Mouse (Mus musculus): ENCODE data around the gene Frmd4a. TPM values are rescaled to one million over a fixed set of nuclear protein-coding genes. Genes with fewer than 3 reads are reported as not detected.

Frmd4a gene
- polyA plus RNA-seq, 1 experiment = 106 TPM

GRCm38 (mm10) chr2:4222497-4222828 is 204.9 kb downstream of the Frmd4a start:
- DNase-seq (ENCODE audit: low read depth) = no peak
- TF ChIP-seq POLR2A (IDR thresholded peaks at IDR 0.05; ENCODE audit: borderline replicate concordance, extremely low read depth, insufficient read depth, insufficient read length, poor library complexity, severe bottlenecking) (no peak), CTCF (IDR thresholded peaks at IDR 0.05; ENCODE audit: borderline replicate concordance, extremely low read depth, insufficient read depth, insufficient read length) (no peak)

- no peak for DNase-seq (ENCODE audit: low read depth)
- TF ChIP-seq CTCF (IDR thresholded peaks at IDR 0.05; ENCODE audit: borderline replicate concordance, extremely low read depth, insufficient read depth, insufficient read length) (no peak), POLR2A (IDR thresholded peaks at IDR 0.05; ENCODE audit: borderline replicate concordance, extremely low read depth, insufficient read depth, insufficient read length, poor library complexity, severe bottlenecking) (no peak)
These were observed 205.8 kb downstream of the Frmd4a start for GRCm38 (mm10) chr2:4223316-4223715.

GRCm38 (mm10) chr2:4226941-4227558 is 209.5 kb downstream of the Frmd4a start:
- no peak for DNase-seq (ENCODE audit: low read depth)
- TF ChIP-seq CTCF (IDR thresholded peaks at IDR 0.05; ENCODE audit: borderline replicate concordance, extremely low read depth, insufficient read depth, insufficient read length) (no peak), POLR2A (IDR thresholded peaks at IDR 0.05; ENCODE audit: borderline replicate concordance, extremely low read depth, insufficient read depth, insufficient read length, poor library complexity, severe bottlenecking) (no peak)

- DNase-seq (ENCODE audit: low read depth) = peak; percentile 61
- TF ChIP-seq POLR2A (IDR thresholded peaks at IDR 0.05; ENCODE audit: borderline replicate concordance, extremely low read depth, insufficient read depth, insufficient read length, poor library complexity, severe bottlenecking) (no peak), CTCF (IDR thresholded peaks at IDR 0.05; ENCODE audit: borderline replicate concordance, extremely low read depth, insufficient read depth, insufficient read length) (no peak)
These were observed 210.0 kb downstream of the Frmd4a start for GRCm38 (mm10) chr2:4227563-4227962.

- DNase-seq (ENCODE audit: low read depth) = peak; percentile 69
These were observed 211.0 kb downstream of the Frmd4a start for GRCm38 (mm10) chr2:4228510-4228909.

GRCm38 (mm10) chr2:4232335-4232734 is 214.8 kb downstream of the Frmd4a start:
- peak; percentile 32 for DNase-seq (ENCODE audit: low read depth)
- TF ChIP-seq POLR2A (IDR thresholded peaks at IDR 0.05; ENCODE audit: borderline replicate concordance, extremely low read depth, insufficient read depth, insufficient read length, poor library complexity, severe bottlenecking) (no peak), CTCF (IDR thresholded peaks at IDR 0.05; ENCODE audit: borderline replicate concordance, extremely low read depth, insufficient read depth, insufficient read length) (no peak)

More at GRCm38 (mm10) chr2:4228510-4228909, 211.0 kb downstream of the Frmd4a start:
- TF ChIP-seq CTCF (IDR thresholded peaks at IDR 0.05; ENCODE audit: borderline replicate concordance, extremely low read depth, insufficient read depth, insufficient read length) = peak; percentile 29; the same call in 1 of the 2 replicates
- no peak for TF ChIP-seq POLR2A (IDR thresholded peaks at IDR 0.05; ENCODE audit: borderline replicate concordance, extremely low read depth, insufficient read depth, insufficient read length, poor library complexity, severe bottlenecking)

GRCm38 (mm10) chr2:4232761-4233322 is 215.3 kb downstream of the Frmd4a start:
- peak; percentile 81 for DNase-seq (ENCODE audit: low read depth)
- TF ChIP-seq CTCF (IDR thresholded peaks at IDR 0.05; ENCODE audit: borderline replicate concordance, extremely low read depth, insufficient read depth, insufficient read length) (no peak), POLR2A (IDR thresholded peaks at IDR 0.05; ENCODE audit: borderline replicate concordance, extremely low read depth, insufficient read depth, insufficient read length, poor library complexity, severe bottlenecking) (no peak)

- TF ChIP-seq POLR2A (IDR thresholded peaks at IDR 0.05; ENCODE audit: borderline replicate concordance, extremely low read depth, insufficient read depth, insufficient read length, poor library complexity, severe bottlenecking) = no peak
- no peak for TF ChIP-seq CTCF (IDR thresholded peaks at IDR 0.05; ENCODE audit: borderline replicate concordance, extremely low read depth, insufficient read depth, insufficient read length)
These were observed 220.2 kb downstream of the Frmd4a start for GRCm38 (mm10) chr2:4237686-4238085.

GRCm38 (mm10) chr2:4249723-4250122 is 232.2 kb downstream of the Frmd4a start:
- no peak for DNase-seq (ENCODE audit: low read depth)
- TF ChIP-seq POLR2A (IDR thresholded peaks at IDR 0.05; ENCODE audit: borderline replicate concordance, extremely low read depth, insufficient read depth, insufficient read length, poor library complexity, severe bottlenecking) (no peak), CTCF (IDR thresholded peaks at IDR 0.05; ENCODE audit: borderline replicate concordance, extremely low read depth, insufficient read depth, insufficient read length) (no peak)

More at GRCm38 (mm10) chr2:4237686-4238085, 220.2 kb downstream of the Frmd4a start:
- DNase-seq (ENCODE audit: low read depth) = no peak

GRCm38 (mm10) chr2:4252541-4253291 is 235.2 kb downstream of the Frmd4a start:
- TF ChIP-seq POLR2A (IDR thresholded peaks at IDR 0.05; ENCODE audit: borderline replicate concordance, extremely low read depth, insufficient read depth, insufficient read length, poor library complexity, severe bottlenecking) (no peak), CTCF (IDR thresholded peaks at IDR 0.05; ENCODE audit: borderline replicate concordance, extremely low read depth, insufficient read depth, insufficient read length) (no peak)
- DNase-seq (ENCODE audit: low read depth) = peak; percentile 56

- DNase-seq (ENCODE audit: low read depth) = peak; percentile 58
- TF ChIP-seq CTCF (IDR thresholded peaks at IDR 0.05; ENCODE audit: borderline replicate concordance, extremely low read depth, insufficient read depth, insufficient read length) = peak; percentile 63; the same call in 1 of the 2 replicates
- TF ChIP-seq POLR2A (IDR thresholded peaks at IDR 0.05; ENCODE audit: borderline replicate concordance, extremely low read depth, insufficient read depth, insufficient read length, poor library complexity, severe bottlenecking) = no peak
These were observed 235.8 kb downstream of the Frmd4a start for GRCm38 (mm10) chr2:4253348-4253747.
